Mouse (Mus musculus): ENCODE data around the gene Pgm3. TPM values are rescaled to one million over a fixed set of nuclear protein-coding genes. Genes with fewer than 3 reads are reported as not detected.
A peak's percentile ranks its signal among the peaks of the same experiment; 100 is the strongest.

Pgm3 gene
- polyA plus RNA-seq, 1 experiment, result 0.04 TPM

DNA sequence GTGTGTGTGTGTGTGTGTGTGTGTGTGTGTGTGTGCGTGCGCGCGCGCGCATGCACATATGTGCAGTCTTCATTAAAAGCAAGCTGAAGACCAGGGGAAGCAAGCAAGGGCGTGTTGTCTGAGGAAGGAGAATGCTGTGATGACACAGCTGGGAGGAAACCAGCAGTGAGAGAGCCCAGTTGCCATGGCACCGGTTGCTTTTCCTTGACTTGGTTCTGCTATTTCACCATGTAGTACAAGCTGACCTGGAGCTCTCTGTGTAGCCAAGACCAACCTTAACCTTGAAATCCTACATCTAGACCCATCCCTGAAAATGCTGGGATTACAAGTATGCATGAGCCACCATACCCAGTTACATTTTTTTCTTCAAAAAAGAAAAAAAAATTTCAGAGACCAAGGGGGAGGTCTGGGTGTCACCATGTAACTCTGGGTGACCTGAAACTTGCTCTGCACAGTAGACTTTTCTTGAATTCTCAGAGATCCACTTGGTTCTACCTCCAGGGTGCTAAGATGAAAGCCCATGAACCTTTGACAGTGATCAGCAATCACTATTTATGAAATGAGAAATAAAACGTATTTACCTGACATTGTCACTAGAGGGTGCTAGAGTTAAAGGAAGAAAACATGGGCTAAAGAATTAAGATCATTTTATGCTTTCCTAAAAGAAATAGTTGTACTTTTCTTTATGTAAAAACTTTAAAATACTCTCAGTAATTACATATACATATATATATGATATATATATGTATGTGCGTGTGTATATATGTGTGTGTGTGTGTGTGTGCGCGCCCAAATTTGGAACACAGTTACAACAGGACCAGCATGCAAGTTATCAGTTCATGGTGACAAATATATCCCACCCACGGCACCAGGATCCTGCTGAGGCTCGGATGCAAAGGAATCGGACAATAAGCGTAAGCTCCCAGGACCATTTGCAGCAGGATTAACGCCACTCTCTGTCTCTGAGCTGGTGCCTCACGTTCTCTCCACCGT lies 21.3 kb upstream of the Pgm3 start:
- Histone ChIP-seq H3K27me3 (ENCODE audit: control insufficient read depth) (no peaks in the 10 kb centered on the region), H3K4me1 (ENCODE audit: control insufficient read depth) (no peaks in the 10 kb centered on the region), H3K36me3 (ENCODE audit: control insufficient read depth) (peaks cover 4% of the 10 kb centered on the region; the same call in 1 of the 2 replicates), H3K9me3 (ENCODE audit: control insufficient read depth, low read length) (peaks cover 14% of the 10 kb centered on the region), H3K4me3 (replicated peaks) (no peak overlapping the region)
- TF ChIP-seq TAL1 (IDR thresholded peaks at IDR 0.05; ENCODE audit: low read length), result no peak
- no peak for TF ChIP-seq GATA1 (IDR thresholded peaks at IDR 0.05; ENCODE audit: low read length)

DNA sequence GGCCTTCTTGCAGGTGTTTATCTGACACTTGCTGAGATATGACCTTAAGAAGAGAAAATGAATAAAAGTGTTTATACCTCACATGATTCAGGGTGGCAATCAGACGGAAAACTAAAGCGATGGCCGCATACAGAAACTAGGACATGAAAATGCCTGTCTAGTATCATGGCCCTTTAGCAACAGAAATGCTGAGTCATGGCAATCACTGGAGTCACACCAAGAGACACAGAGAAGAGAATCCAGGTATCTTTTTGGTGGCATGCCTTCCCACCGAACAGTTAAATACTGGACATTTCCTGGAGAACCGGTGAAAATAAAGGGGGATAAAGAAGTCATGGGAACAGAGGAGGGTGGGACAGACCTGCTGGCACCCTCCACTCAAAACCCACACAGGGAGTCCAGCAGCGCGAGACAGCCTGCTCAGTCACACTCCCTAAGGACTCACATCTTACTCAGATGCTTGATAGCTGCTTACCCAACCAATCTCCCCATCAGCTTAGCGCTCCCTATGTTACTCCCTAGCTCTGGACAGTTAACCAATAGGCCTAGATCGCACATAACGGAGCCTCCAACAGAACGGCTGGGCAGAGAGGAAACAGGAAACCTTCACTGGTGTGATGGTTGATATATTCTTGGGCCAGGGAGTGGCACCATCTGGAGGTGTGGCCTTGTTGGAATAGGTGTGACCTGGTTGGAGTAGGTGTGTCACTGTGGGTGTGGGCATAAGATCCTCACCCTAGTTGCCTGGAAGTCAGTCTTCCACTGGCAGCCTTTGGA lies 15.6 kb upstream of the Pgm3 start:
- Histone ChIP-seq H3K4me1 (ENCODE audit: control insufficient read depth) (peaks cover 4% of the 10 kb centered on the region), H3K36me3 (ENCODE audit: control insufficient read depth) (no peaks in the 10 kb centered on the region; the same call in 1 of the 2 replicates)
- TF ChIP-seq GATA1 (IDR thresholded peaks at IDR 0.05; ENCODE audit: low read length) (no peak), TAL1 (IDR thresholded peaks at IDR 0.05; ENCODE audit: low read length) (no peak)

DNA sequence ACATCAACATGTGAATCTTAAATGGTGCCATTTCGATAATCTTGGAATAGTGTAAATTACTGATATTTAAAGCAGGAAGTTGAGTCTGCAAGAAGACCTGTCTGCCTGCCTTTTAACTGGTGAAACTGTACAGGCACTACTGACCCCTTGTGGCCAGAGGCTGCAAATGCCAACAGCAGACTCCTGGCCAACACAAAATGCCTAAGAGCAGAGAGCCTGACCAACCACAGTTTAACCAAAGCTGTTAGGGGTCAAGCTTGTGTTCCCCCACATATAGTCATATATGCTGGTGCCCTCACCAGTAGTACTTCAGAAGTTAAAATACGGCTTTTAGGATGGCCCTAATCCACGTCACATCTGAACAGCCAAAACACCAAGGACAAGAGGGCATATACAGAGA lies 12.1 kb upstream of the Pgm3 start:
- H3K27me3 ChIP-seq (ENCODE audit: control insufficient read depth), result no peaks in the 10 kb centered on the region
- no peaks in the 10 kb centered on the region for H3K9me3 ChIP-seq (ENCODE audit: control insufficient read depth, low read length)
- peaks cover 4% of the 10 kb centered on the region for H3K4me1 ChIP-seq (ENCODE audit: control insufficient read depth)
- no peak overlapping the region for H3K4me3 ChIP-seq (replicated peaks)
- TF ChIP-seq TAL1 (IDR thresholded peaks at IDR 0.05; ENCODE audit: low read length), result no peak
- TF ChIP-seq GATA1 (IDR thresholded peaks at IDR 0.05; ENCODE audit: low read length), result no peak
- no peaks in the 10 kb centered on the region for H3K36me3 ChIP-seq (ENCODE audit: control insufficient read depth)

More for the DNA sequence above, 15.6 kb upstream of the Pgm3 start:
- Histone ChIP-seq H3K27me3 (ENCODE audit: control insufficient read depth) (no peaks in the 10 kb centered on the region), H3K4me3 (replicated peaks) (no peak overlapping the region), H3K9me3 (ENCODE audit: control insufficient read depth, low read length) (0 out of 2 replicates have a peak, but pooled peaks cover 5% of the 10 kb centered on the region)

DNA sequence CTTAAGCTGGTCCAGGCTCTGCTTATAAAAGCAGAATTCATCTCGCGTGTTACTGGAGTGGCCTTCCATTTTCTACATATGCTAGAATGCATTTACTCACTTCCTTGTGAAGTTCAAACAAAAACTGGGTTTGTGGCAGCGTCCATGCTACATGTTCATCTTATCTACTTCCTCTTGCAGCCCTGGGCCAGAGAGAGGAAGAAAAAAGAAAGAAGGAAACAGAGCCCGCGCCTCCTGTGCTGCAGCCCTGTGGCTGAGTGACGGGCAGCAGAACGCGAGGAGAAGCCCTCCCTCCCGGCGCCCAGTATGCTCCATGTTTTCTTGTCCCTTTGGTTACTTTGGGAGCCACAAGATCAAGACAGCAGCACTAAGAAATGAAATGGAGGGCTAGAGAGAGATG lies 8.0 kb upstream of the Pgm3 start:
- Histone ChIP-seq H3K36me3 (ENCODE audit: control insufficient read depth) (no peaks in the 10 kb centered on the region), H3K27me3 (ENCODE audit: control insufficient read depth) (no peaks in the 10 kb centered on the region), H3K4me3 (replicated peaks) (no peak overlapping the region), H3K4me1 (ENCODE audit: control insufficient read depth) (no peaks in the 10 kb centered on the region; the same call in none of the 2 replicates), H3K9me3 (ENCODE audit: control insufficient read depth, low read length) (no peaks in the 10 kb centered on the region)
- no peak for TF ChIP-seq GATA1 (IDR thresholded peaks at IDR 0.05; ENCODE audit: low read length)
- TF ChIP-seq TAL1 (IDR thresholded peaks at IDR 0.05; ENCODE audit: low read length), result no peak

DNA sequence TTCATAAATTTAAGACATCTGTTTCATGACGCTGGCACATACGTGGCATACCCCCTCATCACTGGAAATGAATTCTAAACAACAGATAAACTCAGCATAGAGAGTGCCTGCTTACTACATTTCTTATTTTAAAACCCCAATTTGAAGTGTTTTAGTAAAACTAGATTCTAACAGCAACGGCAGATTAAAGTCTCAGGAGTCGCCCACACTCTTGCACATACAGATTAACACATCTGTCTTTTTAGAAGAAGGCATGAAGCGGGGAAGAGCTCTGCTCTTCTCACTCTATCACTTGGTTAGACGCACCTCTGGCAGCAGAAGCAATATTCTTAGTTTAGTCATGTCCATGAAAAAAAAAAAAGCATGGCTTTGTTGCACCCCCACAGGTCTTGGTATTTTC lies 3.5 kb upstream of the Pgm3 start:
- no peaks in the 10 kb centered on the region for H3K9me3 ChIP-seq (ENCODE audit: control insufficient read depth, low read length)
- peaks cover 22% of the 10 kb centered on the region for H3K4me1 ChIP-seq (ENCODE audit: control insufficient read depth)
- H3K36me3 ChIP-seq (ENCODE audit: control insufficient read depth), result no peaks in the 10 kb centered on the region
- no peak for TF ChIP-seq TAL1 (IDR thresholded peaks at IDR 0.05; ENCODE audit: low read length)
- H3K4me3 ChIP-seq (replicated peaks), result no peak overlapping the region
- H3K27me3 ChIP-seq (ENCODE audit: control insufficient read depth), result no peaks in the 10 kb centered on the region

DNA sequence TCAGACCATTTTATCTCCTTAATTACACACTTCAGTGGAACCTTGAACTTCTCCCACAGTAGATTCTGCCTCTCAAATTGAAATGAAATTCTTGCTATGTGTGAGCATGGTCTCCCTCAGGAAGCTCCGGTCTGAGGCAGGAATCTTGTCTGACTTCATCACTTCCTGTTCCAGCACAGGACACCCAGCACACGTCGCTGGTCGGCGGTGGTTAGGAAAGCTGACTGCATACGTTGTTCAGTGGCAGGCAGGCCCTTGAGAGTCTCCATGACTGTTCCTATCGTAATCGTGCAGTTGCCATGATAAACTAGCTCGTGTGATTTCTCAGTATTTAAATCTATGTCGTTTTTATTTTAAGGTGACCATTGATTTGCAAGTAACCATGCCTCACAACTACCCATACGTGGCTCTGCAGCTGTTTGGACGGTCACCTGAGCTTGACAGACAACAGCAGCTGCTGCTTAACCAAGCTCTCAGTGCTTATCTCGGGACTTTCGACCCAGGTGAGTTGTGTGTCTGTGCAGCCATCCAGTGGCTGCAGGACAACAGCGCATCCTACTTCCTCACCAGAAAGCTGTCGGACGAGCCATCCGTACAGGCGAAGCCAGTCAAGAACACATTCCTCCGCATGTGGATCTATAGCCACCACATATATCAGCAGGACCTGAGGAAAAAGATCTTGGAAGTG lies 2.1 kb upstream of the Pgm3 start:
- Histone ChIP-seq H3K4me3 (replicated peaks) (no peak overlapping the region), H3K9me3 (ENCODE audit: control insufficient read depth, low read length) (no peaks in the 10 kb centered on the region), H3K4me1 (ENCODE audit: control insufficient read depth) (peaks cover 22% of the 10 kb centered on the region), H3K27me3 (ENCODE audit: control insufficient read depth) (no peaks in the 10 kb centered on the region), H3K36me3 (ENCODE audit: control insufficient read depth) (peaks cover 8% of the 10 kb centered on the region)
- TF ChIP-seq GATA1 (IDR thresholded peaks at IDR 0.05; ENCODE audit: low read length), result no peak
- TF ChIP-seq TAL1 (IDR thresholded peaks at IDR 0.05; ENCODE audit: low read length), result no peak

DNA sequence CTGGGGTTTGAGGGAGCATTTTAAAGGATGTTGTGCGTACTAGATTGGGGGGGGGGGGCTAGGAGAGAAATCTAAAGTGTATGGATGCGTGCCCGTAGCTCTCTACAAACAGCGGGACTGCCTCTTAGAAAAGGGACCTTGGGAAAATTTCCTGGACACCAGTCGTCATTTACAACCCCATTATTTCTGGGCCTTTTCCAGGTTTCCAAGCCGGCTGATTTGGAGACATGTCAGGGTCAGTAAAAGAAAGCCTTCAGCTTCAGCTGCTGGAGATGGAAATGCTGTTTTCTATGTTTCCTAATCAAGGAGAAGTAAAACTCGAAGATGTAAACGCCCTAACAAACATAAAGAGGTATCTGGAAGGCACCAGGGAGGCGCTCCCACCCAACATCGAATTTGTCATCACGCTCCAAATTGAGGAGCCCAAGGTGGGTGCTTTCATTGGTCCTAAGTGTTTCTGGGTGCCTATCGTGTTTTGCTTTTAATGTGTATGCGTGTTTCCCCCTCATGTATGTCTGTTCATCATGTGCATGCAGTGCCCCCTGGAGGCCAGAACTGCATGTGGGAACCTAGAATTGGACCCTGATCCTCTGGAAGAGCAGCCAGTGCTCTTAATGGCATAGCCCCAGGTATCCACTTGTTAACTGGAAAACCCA lies 1.1 kb upstream of the Pgm3 start:
- H3K4me1 ChIP-seq (ENCODE audit: control insufficient read depth), result peaks cover 22% of the 10 kb centered on the region
- TF ChIP-seq GATA1 (IDR thresholded peaks at IDR 0.05; ENCODE audit: low read length) (no peak), TAL1 (IDR thresholded peaks at IDR 0.05; ENCODE audit: low read length) (no peak)
- H3K27me3 ChIP-seq (ENCODE audit: control insufficient read depth), result no peaks in the 10 kb centered on the region
- no peaks in the 10 kb centered on the region for H3K9me3 ChIP-seq (ENCODE audit: control insufficient read depth, low read length)
- peaks cover 8% of the 10 kb centered on the region for H3K36me3 ChIP-seq (ENCODE audit: control insufficient read depth)
- H3K4me3 ChIP-seq (replicated peaks), result peak overlapping the region; percentile 87

DNA sequence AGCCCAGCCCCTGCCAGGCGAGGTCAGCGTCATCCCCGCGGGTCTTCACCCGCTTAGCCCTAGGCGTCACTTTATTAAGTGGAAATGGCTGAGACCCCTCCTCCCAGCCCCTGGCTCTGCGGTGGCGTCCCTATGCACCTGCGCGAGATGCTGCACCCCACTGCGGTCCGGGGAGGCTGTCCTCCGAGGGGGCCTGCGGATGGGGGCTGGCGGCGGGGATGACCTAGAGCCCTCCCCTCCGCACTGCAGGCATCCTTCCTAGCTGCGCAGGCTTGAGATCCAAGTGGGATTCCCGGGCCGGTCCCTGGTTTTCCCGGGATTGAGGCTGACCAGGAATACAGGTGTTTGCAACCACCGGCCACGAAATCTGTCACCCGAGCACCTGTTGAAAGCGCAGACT lies 554 bp upstream of the Pgm3 start:
- Histone ChIP-seq H3K4me3 (replicated peaks) (peak overlapping the region; percentile 87), H3K27me3 (ENCODE audit: control insufficient read depth) (no peaks in the 10 kb centered on the region), H3K36me3 (ENCODE audit: control insufficient read depth) (peaks cover 8% of the 10 kb centered on the region), H3K4me1 (ENCODE audit: control insufficient read depth) (peaks cover 22% of the 10 kb centered on the region), H3K9me3 (ENCODE audit: control insufficient read depth, low read length) (no peaks in the 10 kb centered on the region)
- TF ChIP-seq TAL1 (IDR thresholded peaks at IDR 0.05; ENCODE audit: low read length) (no peak), GATA1 (IDR thresholded peaks at IDR 0.05; ENCODE audit: low read length) (no peak)
